Mouse (Mus musculus): ENCODE measurements around the gene Gpam.

DNA sequence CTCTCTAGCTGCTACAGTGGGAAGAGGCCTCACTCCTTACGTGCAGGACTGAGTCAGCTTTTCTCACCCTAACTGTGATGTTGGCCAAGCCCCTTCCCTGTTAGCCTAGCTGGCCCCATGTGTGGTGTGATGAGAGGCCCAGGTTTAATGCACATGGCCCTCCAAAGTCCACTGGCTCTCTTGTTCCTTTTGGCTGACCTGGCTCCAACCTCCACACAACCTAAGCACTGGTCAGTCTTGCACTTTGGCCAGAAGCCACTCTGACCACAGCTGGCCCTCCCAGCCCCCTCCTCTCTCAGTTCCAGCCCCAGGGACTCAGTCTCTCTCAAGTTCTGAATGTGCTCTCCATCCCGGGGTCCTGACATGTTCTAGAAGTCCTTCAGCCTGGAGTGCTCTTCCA lies 18.1 kb upstream of the Gpam start:
- no peak for TF ChIP-seq CTCF (IDR thresholded peaks at IDR 0.05; ENCODE audit: borderline replicate concordance, control insufficient read depth, extremely low read depth, insufficient read depth, low read length, poor library complexity)
- no peak for TF ChIP-seq POLR2A (IDR thresholded peaks at IDR 0.05; ENCODE audit: control insufficient read depth, extremely low read depth, insufficient read depth, low read length, poor library complexity)

All from thymus, adult 2 months (tissue).